Mouse (Mus musculus): ENCODE measurements at regions not wholly inside any gene's neighbourhood (a gene's known extent, or its start where the extent isn't known, plus 50 kb on each side); places are given as distances from the start of the nearest gene placed in this dataset.

- no peak for DNase-seq (ENCODE audit: low read depth, low spot score)
Observed at GRCm38 (mm10) chr4:124326301-124326700, 284.3 kb downstream of the 3100002H09Rik start.

DNA sequence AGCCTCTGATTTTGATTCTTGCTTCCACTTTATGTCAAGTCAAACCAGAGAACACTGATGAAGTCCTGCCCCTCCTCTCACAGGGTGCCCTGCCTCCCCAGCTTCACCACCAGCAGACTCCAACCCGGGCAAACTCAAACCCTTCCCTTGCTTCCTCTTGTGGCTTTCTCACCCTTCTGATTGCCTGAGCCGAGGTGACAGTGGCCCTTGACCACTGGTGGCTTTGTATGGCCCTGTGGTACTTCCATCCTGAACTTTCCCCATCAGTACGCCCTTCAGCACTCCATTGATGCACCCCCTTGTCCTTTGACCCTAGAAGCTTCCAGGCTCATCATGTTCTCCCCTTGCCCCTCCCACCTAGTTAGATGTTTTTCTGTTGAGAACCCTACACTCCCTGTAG is 287.0 kb downstream of the 3100002H09Rik start:
- no peak for DNase-seq (ENCODE audit: low read depth, low spot score)

DNA sequence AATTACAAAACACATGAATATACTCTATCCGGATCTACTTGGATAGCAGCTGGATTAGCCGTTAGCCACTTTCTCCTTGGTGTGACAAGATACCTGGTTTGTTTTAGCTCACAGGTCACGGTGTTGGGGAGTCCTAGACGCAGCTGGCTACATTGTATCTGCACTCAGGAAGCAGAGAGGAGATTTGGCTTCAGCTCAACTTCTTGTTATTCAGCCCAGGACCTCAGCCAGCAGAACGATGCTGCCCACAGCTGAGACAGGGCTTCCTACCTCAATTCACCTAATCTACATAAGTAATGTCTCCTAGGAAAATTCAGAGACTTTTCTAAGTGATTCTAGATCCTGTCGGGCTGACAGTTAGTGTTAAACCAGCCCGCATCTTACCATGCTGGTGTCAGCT is 289.4 kb downstream of the 3100002H09Rik start:
- no peak for DNase-seq (ENCODE audit: low read depth, low spot score)

DNA sequence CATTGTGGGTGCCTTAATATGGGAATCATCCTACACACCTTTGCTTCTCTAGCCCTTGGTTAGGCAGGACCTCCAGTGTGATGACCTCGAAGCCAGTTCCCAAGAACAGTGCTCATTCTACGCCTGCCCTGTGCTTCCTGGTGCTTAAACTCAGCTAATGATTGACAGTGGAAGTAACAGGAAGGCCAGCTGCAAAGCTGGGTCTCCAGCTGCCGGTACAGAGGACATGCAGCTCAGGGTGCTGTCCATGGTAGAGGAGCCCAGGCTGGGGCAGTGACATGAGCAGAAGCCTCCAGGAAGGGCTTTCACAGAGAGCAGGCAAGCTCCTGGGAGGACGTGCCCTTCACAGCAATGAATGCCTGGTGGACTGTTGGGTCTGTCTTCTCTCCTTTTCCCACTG is 293.6 kb downstream of the 3100002H09Rik start:
- no peak for DNase-seq (ENCODE audit: low read depth, low spot score)

- no peak for DNase-seq (ENCODE audit: low read depth, low spot score)
Observed at GRCm38 (mm10) chr4:124311657-124312056, 298.9 kb downstream of the 3100002H09Rik start.

GRCm38 (mm10) chr4:124310594-124310993 is 300.0 kb downstream of the 3100002H09Rik start:
- no peak for DNase-seq (ENCODE audit: low read depth, low spot score)

DNA sequence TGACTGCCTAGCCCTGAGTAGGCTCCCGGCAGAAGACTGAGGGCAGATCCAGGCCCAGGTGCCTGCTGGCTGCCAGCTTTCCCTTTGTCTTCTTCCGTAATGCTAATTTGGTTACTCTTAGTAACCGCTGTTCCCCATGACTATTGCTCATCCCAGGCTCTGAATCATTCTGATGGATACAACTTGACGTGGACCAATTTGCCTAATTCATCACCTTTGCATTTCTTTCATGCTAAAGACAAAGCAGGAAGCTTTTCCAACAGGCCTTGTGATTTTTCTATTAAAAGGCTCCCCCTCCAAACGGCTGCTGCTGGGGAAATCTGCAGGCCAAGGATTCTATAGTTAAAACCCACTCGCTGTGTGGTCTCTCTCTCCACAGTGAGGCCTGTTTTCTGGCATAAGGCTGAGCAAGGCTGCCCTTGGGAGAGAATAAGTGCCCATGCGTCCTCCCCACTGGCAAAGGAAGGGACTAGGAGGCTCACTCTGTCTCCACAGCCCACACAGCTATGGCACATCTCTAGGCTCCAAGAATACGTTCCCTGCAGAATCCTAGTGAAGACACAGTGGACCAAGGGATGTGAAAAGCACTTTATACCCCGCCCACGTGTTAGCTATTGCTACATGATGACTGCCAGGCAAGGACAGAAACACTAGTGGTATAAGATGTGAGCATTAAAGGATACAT is 304.6 kb downstream of the 3100002H09Rik start:
- no peak for DNase-seq (ENCODE audit: low read depth, low spot score)

GRCm38 (mm10) chr4:124302950-124303349 is 307.7 kb downstream of the 3100002H09Rik start:
- DNase-seq (ENCODE audit: low read depth, low spot score), result no peak

DNA sequence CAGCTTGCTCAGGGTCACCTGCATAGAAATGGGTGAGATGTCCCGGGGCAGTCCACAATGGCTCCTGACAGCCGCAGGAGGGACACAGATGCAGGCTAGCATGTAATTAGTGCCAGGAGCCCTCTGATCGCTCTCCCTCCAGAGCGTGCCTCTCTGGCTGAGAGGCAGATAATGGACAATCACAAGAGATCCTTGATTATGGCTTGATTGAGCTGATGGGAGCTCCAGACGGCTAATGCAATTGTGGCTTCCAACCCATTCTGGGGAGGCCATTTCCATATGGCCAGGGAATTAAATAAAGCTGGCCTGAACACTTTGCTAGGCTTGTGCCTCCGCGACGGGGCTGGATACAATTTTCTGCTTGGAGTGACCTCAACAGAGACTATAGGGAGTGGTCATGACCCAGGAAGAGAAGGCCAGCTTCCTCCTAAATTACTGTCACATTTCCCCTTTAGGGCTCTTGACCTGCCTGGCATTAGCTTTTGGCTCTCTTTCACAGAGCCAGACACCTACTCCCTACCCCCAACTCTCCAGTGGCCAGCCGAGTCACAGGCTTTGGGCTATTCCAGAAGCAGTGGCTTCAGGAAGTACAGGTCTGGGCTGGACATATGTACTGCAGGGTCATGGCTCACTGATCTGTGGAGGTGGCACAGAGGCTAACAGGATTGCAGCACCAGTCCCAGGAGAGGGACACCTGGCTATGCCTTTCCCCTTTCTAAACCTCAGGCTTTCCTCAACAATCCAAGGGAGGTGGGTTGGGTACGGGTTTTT is 311.8 kb downstream of the 3100002H09Rik start:
- DNase-seq (ENCODE audit: low read depth, low spot score), result no peak

- DNase-seq (ENCODE audit: low read depth, low spot score), result no peak
Observed at GRCm38 (mm10) chr4:124292254-124292653, 318.3 kb downstream of the 3100002H09Rik start.

DNA sequence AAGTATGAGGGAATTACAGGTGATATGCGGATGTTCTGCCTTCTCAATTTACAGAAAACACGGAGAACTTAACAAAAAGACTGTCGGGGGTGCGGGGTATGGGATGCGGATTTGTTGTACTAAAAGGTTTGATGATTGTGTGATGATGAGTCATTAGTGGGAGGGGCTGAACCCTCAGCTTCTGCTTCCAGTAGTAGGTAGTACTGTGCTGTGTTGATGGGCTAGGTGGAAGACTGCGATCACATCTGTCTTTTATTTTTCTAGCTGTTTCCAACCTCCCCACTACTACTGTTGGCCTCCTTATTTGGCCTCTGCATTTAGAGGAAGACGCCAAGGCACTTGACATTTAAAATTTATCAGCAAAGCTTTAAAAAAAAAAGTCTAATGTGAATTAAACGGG is 318.8 kb downstream of the 3100002H09Rik start:
- no peak for DNase-seq (ENCODE audit: low read depth, low spot score)

GRCm38 (mm10) chr4:124287471-124287870 is 323.1 kb downstream of the 3100002H09Rik start:
- no peak for DNase-seq (ENCODE audit: low read depth, low spot score)

DNA sequence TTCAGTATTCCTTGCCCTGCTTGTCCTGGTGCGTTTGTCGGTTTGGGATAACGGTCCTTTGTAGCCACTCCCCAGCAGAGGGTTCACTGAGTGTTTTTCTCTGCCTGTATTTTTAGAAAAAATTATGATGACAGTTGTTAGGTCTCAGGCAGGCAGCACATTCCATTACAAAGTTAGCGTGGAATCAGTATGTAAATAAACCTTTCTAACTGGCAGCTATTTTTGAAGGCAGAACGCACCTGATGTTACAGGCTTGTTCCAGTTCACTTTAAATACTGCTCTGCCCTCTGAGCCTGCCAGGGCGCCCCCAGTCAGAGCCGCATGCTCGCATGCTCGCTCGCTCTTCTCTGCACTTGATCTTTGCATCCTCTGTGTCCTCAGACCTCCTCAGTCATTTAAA is 331.9 kb downstream of the 3100002H09Rik start:
- no peak for DNase-seq (ENCODE audit: low read depth, low spot score)

- no peak for DNase-seq (ENCODE audit: low read depth, low spot score)
Observed at GRCm38 (mm10) chr4:124277456-124278181, 333.0 kb downstream of the 3100002H09Rik start.

- DNase-seq (ENCODE audit: low read depth, low spot score), result no peak
Observed at GRCm38 (mm10) chr4:124276741-124277455, 333.7 kb downstream of the 3100002H09Rik start.

- DNase-seq (ENCODE audit: low read depth, low spot score), result no peak
Observed at GRCm38 (mm10) chr4:124272002-124272401, 338.6 kb downstream of the 3100002H09Rik start.

DNA sequence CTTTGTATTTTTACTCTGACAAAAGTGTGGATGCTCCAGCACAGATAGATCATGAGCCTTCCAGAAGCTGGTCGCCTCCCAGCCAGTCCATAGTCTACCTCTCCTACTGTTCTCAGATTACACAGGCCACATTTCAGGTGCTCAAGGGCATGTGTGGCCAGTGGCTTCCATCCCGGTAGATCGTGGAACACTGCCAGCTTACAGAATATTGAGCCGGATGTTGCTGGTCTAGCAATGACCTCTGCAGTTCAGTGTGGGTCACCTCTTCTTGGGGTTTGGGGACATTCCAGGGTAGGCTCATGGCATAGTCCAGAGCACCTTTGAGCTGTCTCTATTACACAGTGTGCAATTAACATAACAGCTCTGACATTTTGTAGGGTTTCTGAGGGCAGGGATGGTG is 342.2 kb downstream of the 3100002H09Rik start:
- no peak for DNase-seq (ENCODE audit: low read depth, low spot score)

DNA sequence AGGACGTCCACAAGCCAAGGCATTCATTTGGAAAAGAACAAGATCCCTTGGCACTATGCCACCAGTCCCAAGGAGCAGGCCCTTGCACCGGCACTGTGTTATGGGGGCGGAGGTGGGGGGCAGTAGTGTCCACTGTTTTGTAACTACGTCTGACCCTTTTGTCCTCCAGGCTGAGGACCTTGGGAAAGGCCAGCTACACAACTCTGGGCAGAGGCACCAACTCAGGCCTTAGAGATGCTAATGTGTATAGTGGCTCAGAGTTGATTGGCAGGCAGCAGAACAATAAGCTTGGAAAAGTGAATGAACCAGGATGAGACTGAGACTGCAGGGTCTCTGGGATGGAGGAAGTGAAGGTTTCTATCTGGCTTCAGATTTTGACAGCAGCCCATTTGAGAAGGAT is 344.0 kb downstream of the 3100002H09Rik start:
- no peak for DNase-seq (ENCODE audit: low read depth, low spot score)

DNA sequence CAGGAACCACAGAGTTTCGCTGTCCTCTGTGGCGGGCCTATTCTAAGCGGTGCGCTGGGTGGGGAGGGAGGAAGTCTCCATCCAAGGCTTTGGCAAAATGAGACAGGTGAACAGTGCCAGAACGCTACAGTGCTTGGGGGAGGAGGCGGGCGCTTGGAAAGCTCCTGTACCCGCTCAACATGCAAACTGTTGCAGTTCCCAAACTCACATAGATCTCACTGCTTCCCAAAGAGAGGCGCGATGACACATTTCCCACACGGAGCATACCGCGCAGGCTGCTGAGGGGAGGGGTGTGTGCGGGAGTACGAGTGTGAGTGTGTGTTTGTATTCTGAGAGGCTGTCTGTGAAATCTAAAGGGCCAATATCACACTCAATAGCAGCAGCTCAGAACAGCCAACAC is 345.1 kb downstream of the 3100002H09Rik start:
- no peak for DNase-seq (ENCODE audit: low read depth, low spot score)

GRCm38 (mm10) chr4:124257006-124257405 is 339.2 kb upstream of the 4930535I16Rik start:
- no peak for DNase-seq (ENCODE audit: low read depth, low spot score)

GRCm38 (mm10) chr4:124256515-124256914 is 338.7 kb upstream of the 4930535I16Rik start:
- DNase-seq (ENCODE audit: low read depth, low spot score), result no peak

DNA sequence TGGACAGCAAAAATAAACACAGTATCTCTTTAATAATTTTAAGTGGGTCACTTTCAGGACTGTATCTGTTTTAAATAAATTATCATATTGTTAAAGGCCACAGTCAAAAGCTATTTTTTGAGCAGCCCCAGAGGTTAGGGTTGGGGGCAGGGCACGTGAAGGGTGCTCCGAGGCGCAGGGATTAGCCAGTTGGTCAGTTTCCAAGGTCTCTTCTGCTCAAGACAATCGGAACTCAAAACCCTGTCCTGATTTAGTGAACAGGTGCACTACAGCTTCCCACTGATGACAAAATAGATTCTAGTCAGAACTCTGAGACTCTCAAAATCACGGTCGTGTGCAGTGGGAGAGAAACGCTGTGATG is 337.3 kb upstream of the 4930535I16Rik start:
- no peak for DNase-seq (ENCODE audit: low read depth, low spot score)
